Mouse (Mus musculus) heart, embryonic 16.5 days (tissue): ENCODE measurements at regions not wholly inside any gene's neighbourhood (a gene's known extent, or its start where the extent isn't known, plus 50 kb on each side); places are given as distances from the start of the nearest gene placed in this dataset.
A peak's percentile ranks its signal among the peaks of the same experiment; 100 is the strongest.

Experiments
- ATAC-seq: fragments of 200-750 bp; cut with Nextera tagmentation; replicated peaks from 2 replicates; pipeline ENCODE4 v1.8.0; 2017; ENCODE audit warnings: moderate number of reproducible peaks; ENCODE audit not compliant: insufficient read depth, low FRiP score; ENCODE audit errors: extremely low read depth
- H3K27ac ChIP-seq: fragments of 300-500 bp; sonication (generic); 2 replicates; pipeline ENCODE4 v1.5.1; 2014; ENCODE audit warnings: mild to moderate bottlenecking, low read length, control low read depth, moderate library complexity
- H3K27me3 ChIP-seq: fragments of 300-500 bp; sonication (generic); 2 replicates; pipeline ENCODE4 v1.6.1; 2014; ENCODE audit warnings: low read length, mixed read lengths; ENCODE audit not compliant: control insufficient read depth, insufficient read depth
- H3K36me3 ChIP-seq: fragments of 300-500 bp; sonication (generic); 2 replicates; pipeline ENCODE4 v1.6.1; 2014; ENCODE audit not compliant: control insufficient read depth, insufficient read depth
- H3K4me1 ChIP-seq: fragments of 300-500 bp; sonication (generic); 2 replicates; pipeline ENCODE4 v1.6.1; 2014; ENCODE audit warnings: low read length, mixed read lengths; ENCODE audit not compliant: control insufficient read depth, insufficient read depth
- H3K4me2 ChIP-seq: fragments of 300-500 bp; sonication (generic); 2 replicates; pipeline ENCODE4 v1.6.1; 2014; ENCODE audit warnings: low read depth, mild to moderate bottlenecking, control low read depth, low read length
- H3K4me3 ChIP-seq: fragments of 300-500 bp; sonication (generic); 2 replicates; pipeline ENCODE4 v1.5.1; 2014; ENCODE audit warnings: mild to moderate bottlenecking, control low read depth, low read length
- H3K9ac ChIP-seq: fragments of 300-500 bp; sonication (generic); 2 replicates; pipeline ENCODE4 v1.6.1; 2014; ENCODE audit warnings: low read length, control low read depth
- H3K9me3 ChIP-seq: fragments of 300-500 bp; sonication (generic); replicated peaks from 2 replicates; pipeline ENCODE4 v1.6.1; 2016; ENCODE audit warnings: low read length; ENCODE audit not compliant: control insufficient read depth
- WGBS: fragments of 180-500 bp; shearing (Covaris S2); extraction: QIAGEN DNeasy Blood & Tissue Kit; methylation state at CpG from one replicate; pipeline ENCODE4 v1.1.7; 2014; 5-methylcytosine and 5-hydroxymethylcytosine counted together

- ATAC-seq: no peak
- 45% methylated on average over 4 of the region's 4 CpGs for WGBS
These were observed 302.1 kb downstream of the Galc start for GRCm38 (mm10) chr12:97957201-97957600.

GRCm38 (mm10) chr12:97953336-97953735 is 305.9 kb downstream of the Galc start:
- ATAC-seq: no peak
- Histone ChIP-seq H3K9me3 (no peaks in the 10 kb centered on the region), H3K36me3 (no peaks in the 10 kb centered on the region), H3K4me2 (no peak overlapping the region), H3K27me3 (no peaks in the 10 kb centered on the region), H3K27ac (no peak overlapping the region), H3K9ac (no peak overlapping the region), H3K4me1 (0 out of 2 replicates have a peak, but pooled peaks cover 2% of the 10 kb centered on the region), H3K4me3 (no peak overlapping the region)
- 58% methylated on average over 3 of the region's 3 CpGs for WGBS

More at GRCm38 (mm10) chr12:97957201-97957600, 302.1 kb downstream of the Galc start:
- no peak overlapping the region for H3K4me2 ChIP-seq
- H3K9me3 ChIP-seq: no peaks in the 10 kb centered on the region
- H3K4me3 ChIP-seq: no peak overlapping the region
- H3K4me1 ChIP-seq: 0 out of 2 replicates have a peak, but pooled peaks cover 2% of the 10 kb centered on the region
- H3K9ac ChIP-seq: no peak overlapping the region
- no peaks in the 10 kb centered on the region for H3K27me3 ChIP-seq
- no peaks in the 10 kb centered on the region for H3K36me3 ChIP-seq
- H3K27ac ChIP-seq: no peak overlapping the region

GRCm38 (mm10) chr12:97952204-97952603 is 307.1 kb downstream of the Galc start:
- Histone ChIP-seq H3K4me2 (no peak overlapping the region), H3K36me3 (no peaks in the 10 kb centered on the region), H3K27me3 (no peaks in the 10 kb centered on the region), H3K4me1 (0 out of 2 replicates have a peak, but pooled peaks cover 2% of the 10 kb centered on the region), H3K9me3 (no peaks in the 10 kb centered on the region), H3K27ac (no peak overlapping the region), H3K9ac (no peak overlapping the region), H3K4me3 (no peak overlapping the region)
- ATAC-seq: no peak
- WGBS: 72% methylated on average over 8 of the region's 8 CpGs

GRCm38 (mm10) chr12:97950072-97950471 is 309.2 kb downstream of the Galc start:
- no peak overlapping the region for H3K4me2 ChIP-seq
- H3K9me3 ChIP-seq: no peaks in the 10 kb centered on the region
- no peak overlapping the region for H3K9ac ChIP-seq
- H3K36me3 ChIP-seq: no peaks in the 10 kb centered on the region
- 68% methylated on average over 3 of the region's 3 CpGs for WGBS
- H3K4me1 ChIP-seq: no peaks in the 10 kb centered on the region
- H3K27ac ChIP-seq: no peak overlapping the region
- H3K4me3 ChIP-seq: no peak overlapping the region
- no peak for ATAC-seq
- H3K27me3 ChIP-seq: no peaks in the 10 kb centered on the region

GRCm38 (mm10) chr12:97947421-97947820 is 311.8 kb downstream of the Galc start:
- 63% methylated on average over 8 of the region's 8 CpGs for WGBS
- no peak for ATAC-seq
- Histone ChIP-seq H3K4me1 (no peaks in the 10 kb centered on the region), H3K36me3 (no peaks in the 10 kb centered on the region), H3K27me3 (no peaks in the 10 kb centered on the region), H3K9ac (no peak overlapping the region), H3K4me3 (no peak overlapping the region), H3K9me3 (no peaks in the 10 kb centered on the region), H3K27ac (no peak overlapping the region), H3K4me2 (no peak overlapping the region)

- no peaks in the 10 kb centered on the region for H3K27me3 ChIP-seq
These were observed 320.9 kb downstream of the Galc start for GRCm38 (mm10) chr12:97938361-97938760.

GRCm38 (mm10) chr12:97929877-97930276 is 329.4 kb downstream of the Galc start:
- no peak overlapping the region for H3K4me3 ChIP-seq
- H3K27ac ChIP-seq: no peak overlapping the region
- no peak overlapping the region for H3K4me2 ChIP-seq
- H3K4me1 ChIP-seq: no peaks in the 10 kb centered on the region
- no peaks in the 10 kb centered on the region for H3K36me3 ChIP-seq
- no peaks in the 10 kb centered on the region for H3K9me3 ChIP-seq
- H3K9ac ChIP-seq: no peak overlapping the region
- ATAC-seq: no peak
- 78% methylated on average over 5 of the region's 5 CpGs for WGBS
- no peaks in the 10 kb centered on the region for H3K27me3 ChIP-seq

More at GRCm38 (mm10) chr12:97938361-97938760, 320.9 kb downstream of the Galc start:
- Histone ChIP-seq H3K27ac (no peak overlapping the region), H3K9ac (no peak overlapping the region), H3K4me1 (no peaks in the 10 kb centered on the region), H3K36me3 (no peaks in the 10 kb centered on the region), H3K9me3 (no peaks in the 10 kb centered on the region), H3K4me3 (no peak overlapping the region), H3K4me2 (peak overlapping the region; percentile 15; the same call in 1 of the 2 replicates)
- peak; percentile 45; the same call in 1 of the 2 replicates for ATAC-seq
- WGBS: 41% methylated on average over 5 of the region's 5 CpGs

- no peaks in the 10 kb centered on the region for H3K4me1 ChIP-seq
- H3K27ac ChIP-seq: no peak overlapping the region
- no peak overlapping the region for H3K9ac ChIP-seq
- no peaks in the 10 kb centered on the region for H3K36me3 ChIP-seq
- no peak for ATAC-seq
- no peak overlapping the region for H3K4me3 ChIP-seq
- WGBS: 85% methylated on average over 1 of the region's 1 CpGs
- no peaks in the 10 kb centered on the region for H3K9me3 ChIP-seq
- no peak overlapping the region for H3K4me2 ChIP-seq
- H3K27me3 ChIP-seq: no peaks in the 10 kb centered on the region
These were observed 332.2 kb downstream of the Galc start for GRCm38 (mm10) chr12:97927036-97927435.

- Histone ChIP-seq H3K9ac (no peak overlapping the region), H3K27me3 (no peaks in the 10 kb centered on the region), H3K4me3 (no peak overlapping the region), H3K4me2 (no peak overlapping the region), H3K9me3 (no peaks in the 10 kb centered on the region), H3K4me1 (no peaks in the 10 kb centered on the region), H3K27ac (no peak overlapping the region), H3K36me3 (no peaks in the 10 kb centered on the region)
- ATAC-seq: no peak
- WGBS: 66% methylated on average over 21 of the region's 21 CpGs
These were observed 337.7 kb downstream of the Galc start for GRCm38 (mm10) chr12:97921349-97922264.
